Mouse (Mus musculus) embryonic facial prominence, embryonic 15.5 days (tissue): ENCODE measurements at regions not wholly inside any gene's neighbourhood (a gene's known extent, or its start where the extent isn't known, plus 50 kb on each side); places are given as distances from the start of the nearest gene placed in this dataset.
A peak's percentile ranks its signal among the peaks of the same experiment; 100 is the strongest.

Experiments used
- ATAC-seq: fragments of 200-750 bp; cut with Nextera tagmentation; 2 replicates; pipeline ENCODE4 v1.8.0; 2017; ENCODE audit warnings: low read depth, moderate TSS enrichment; ENCODE audit not compliant: insufficient number of reproducible peaks, low FRiP score, low TSS enrichment
- H3K27ac ChIP-seq: fragments of 300-500 bp; sonication (generic); replicated peaks from 2 replicates; pipeline ENCODE4 v1.5.1; 2015; ENCODE audit warnings: mild to moderate bottlenecking, inconsistent platforms
- H3K27me3 ChIP-seq: fragments of 300-500 bp; sonication (generic); 2 replicates; pipeline ENCODE4 v1.6.1; 2015; ENCODE audit warnings: inconsistent platforms
- H3K36me3 ChIP-seq: fragments of 300-500 bp; sonication (generic); 2 replicates; pipeline ENCODE4 v1.6.1; 2015; ENCODE audit warnings: mild to moderate bottlenecking, inconsistent platforms
- H3K4me1 ChIP-seq: fragments of 300-500 bp; sonication (generic); 2 replicates; pipeline ENCODE4 v1.6.1; 2015; ENCODE audit warnings: inconsistent platforms
- H3K4me2 ChIP-seq: fragments of 300-500 bp; sonication (generic); replicated peaks from 2 replicates; pipeline ENCODE4 v1.6.1; 2015; ENCODE audit warnings: mild to moderate bottlenecking, inconsistent platforms
- H3K4me3 ChIP-seq: fragments of 300-500 bp; sonication (generic); replicated peaks from 2 replicates; pipeline ENCODE4 v1.5.1; 2015; ENCODE audit warnings: mild to moderate bottlenecking, inconsistent platforms
- H3K9ac ChIP-seq: fragments of 300-500 bp; sonication (generic); 2 replicates; pipeline ENCODE4 v1.6.1; 2015; ENCODE audit warnings: inconsistent platforms
- H3K9me3 ChIP-seq: fragments of 300-500 bp; sonication (generic); replicated peaks from 2 replicates; pipeline ENCODE4 v1.6.1; 2016; ENCODE audit warnings: inconsistent platforms
- WGBS: fragments of 180-500 bp; shearing (Covaris S2); methylation state at CpG from one replicate; pipeline ENCODE4 v1.1.7; 2015; 5-methylcytosine and 5-hydroxymethylcytosine counted together

DNA sequence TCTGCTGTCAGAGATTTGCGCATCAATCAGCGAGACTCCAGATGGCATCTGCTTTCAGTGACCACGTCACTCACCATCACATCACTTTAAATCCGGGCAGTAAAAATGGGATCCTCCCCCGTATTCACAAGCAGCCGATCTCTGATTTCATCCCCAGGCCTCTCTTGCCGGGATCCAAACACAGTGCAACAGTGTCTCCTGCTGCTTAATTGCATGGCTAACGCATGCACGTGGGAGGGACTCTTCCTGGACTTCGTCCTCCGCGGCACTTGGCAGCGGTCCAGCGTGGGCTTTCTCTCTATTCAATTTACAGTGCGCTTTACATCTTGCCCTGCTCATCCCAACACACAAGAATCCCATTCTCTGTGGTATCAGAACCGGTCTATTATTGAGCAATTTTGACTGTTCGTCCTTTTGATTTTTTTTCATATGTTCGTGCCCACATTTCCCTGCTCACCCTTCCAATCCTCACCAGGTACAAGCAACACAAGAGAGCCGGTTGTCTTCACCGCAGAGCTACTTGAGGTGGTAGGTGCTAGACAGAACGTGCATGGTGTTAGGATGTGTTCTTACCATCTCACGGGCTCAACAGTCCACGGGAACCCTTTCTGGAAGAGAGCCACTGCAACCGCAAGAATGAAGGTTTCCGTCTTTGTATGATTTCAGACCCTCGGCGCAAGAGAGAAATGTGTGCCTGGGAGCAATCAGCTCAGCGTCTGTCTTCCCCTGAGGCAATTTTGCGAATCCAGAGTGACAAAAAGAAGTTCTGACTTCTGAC, 109.3 kb downstream of the Tbx4 start:
- H3K4me2 ChIP-seq, result peak overlapping the region; percentile 60
- H3K27me3 ChIP-seq, result peaks cover 5% of the 10 kb centered on the region
- no peak; the same call in none of the 2 replicates for ATAC-seq
- no peaks in the 10 kb centered on the region for H3K36me3 ChIP-seq
- H3K4me3 ChIP-seq, result peak overlapping the region; percentile 34
- H3K4me1 ChIP-seq, result peaks cover 23% of the 10 kb centered on the region
- H3K9me3 ChIP-seq, result no peaks in the 10 kb centered on the region
- 0 out of 2 replicates have a peak overlapping the region, but pooled peaks have one; percentile 6 for H3K9ac ChIP-seq
- no peak overlapping the region for H3K27ac ChIP-seq
- WGBS, result 14% methylated on average over 29 of the region's 29 CpGs

DNA sequence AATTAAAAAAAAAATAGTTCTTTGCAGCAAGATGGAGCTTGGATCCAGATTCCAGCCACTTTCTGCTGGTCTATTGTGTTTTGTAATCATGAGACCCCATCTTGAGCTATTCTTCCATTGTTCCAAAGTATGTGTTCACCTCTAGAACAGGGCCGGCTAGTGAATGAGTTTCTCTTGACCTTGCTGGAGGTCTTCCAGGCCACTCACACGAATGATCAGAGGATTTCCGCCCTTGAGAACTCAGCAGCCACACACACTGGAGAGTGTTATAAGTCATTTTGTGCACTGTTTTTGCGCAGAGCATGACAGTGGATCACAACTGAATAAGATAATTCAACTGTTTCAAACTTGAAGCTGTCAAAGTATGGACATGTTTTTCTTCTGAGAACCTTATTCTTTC, 110.5 kb downstream of the Tbx4 start:
- peaks cover 2% of the 10 kb centered on the region for H3K27me3 ChIP-seq
- no peak for ATAC-seq
- no peak overlapping the region for H3K4me2 ChIP-seq
- H3K27ac ChIP-seq, result no peak overlapping the region
- H3K4me3 ChIP-seq, result no peak overlapping the region
- H3K9me3 ChIP-seq, result no peaks in the 10 kb centered on the region
- 81% methylated on average over 4 of the region's 4 CpGs for WGBS
- H3K36me3 ChIP-seq, result no peaks in the 10 kb centered on the region
- no peak overlapping the region for H3K9ac ChIP-seq
- peaks cover 23% of the 10 kb centered on the region for H3K4me1 ChIP-seq

GRCm38 (mm10) chr11:86003341-86003740, 117.1 kb downstream of the Tbx4 start:
- Histone ChIP-seq H3K9ac (no peak overlapping the region), H3K4me2 (no peak overlapping the region), H3K36me3 (no peaks in the 10 kb centered on the region), H3K9me3 (no peaks in the 10 kb centered on the region), H3K27ac (no peak overlapping the region), H3K27me3 (no peaks in the 10 kb centered on the region), H3K4me3 (no peak overlapping the region), H3K4me1 (0 out of 2 replicates have a peak, but pooled peaks cover 4% of the 10 kb centered on the region)
- 85% methylated on average over 7 of the region's 7 CpGs for WGBS
- no peak for ATAC-seq

DNA sequence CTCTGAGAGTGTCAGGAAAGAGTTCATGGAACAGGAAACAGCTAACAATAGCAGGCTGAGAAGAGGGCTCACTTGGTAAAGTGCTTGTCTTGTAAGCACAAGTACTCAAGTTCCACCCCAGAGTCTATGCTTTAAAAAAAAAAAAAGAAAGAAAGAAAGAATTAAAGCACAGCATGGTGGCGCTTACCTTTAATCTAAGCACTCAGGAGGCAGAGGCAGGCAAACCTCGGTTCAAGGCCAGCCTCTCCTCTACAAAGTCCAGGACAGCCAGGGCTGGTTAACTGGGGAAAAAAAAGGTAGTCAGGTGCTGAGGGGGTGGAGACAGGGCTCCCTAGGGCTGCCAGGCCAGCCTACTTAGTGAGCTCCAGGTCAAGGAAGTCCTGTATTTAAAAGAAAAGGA, 119.1 kb downstream of the Tbx4 start:
- Histone ChIP-seq H3K4me2 (no peak overlapping the region), H3K27ac (no peak overlapping the region), H3K9me3 (no peaks in the 10 kb centered on the region), H3K4me1 (no peaks in the 10 kb centered on the region), H3K4me3 (no peak overlapping the region), H3K27me3 (no peaks in the 10 kb centered on the region), H3K9ac (no peak overlapping the region), H3K36me3 (no peaks in the 10 kb centered on the region)
- WGBS, result 82% methylated on average over 2 of the region's 2 CpGs
- ATAC-seq, result no peak

DNA sequence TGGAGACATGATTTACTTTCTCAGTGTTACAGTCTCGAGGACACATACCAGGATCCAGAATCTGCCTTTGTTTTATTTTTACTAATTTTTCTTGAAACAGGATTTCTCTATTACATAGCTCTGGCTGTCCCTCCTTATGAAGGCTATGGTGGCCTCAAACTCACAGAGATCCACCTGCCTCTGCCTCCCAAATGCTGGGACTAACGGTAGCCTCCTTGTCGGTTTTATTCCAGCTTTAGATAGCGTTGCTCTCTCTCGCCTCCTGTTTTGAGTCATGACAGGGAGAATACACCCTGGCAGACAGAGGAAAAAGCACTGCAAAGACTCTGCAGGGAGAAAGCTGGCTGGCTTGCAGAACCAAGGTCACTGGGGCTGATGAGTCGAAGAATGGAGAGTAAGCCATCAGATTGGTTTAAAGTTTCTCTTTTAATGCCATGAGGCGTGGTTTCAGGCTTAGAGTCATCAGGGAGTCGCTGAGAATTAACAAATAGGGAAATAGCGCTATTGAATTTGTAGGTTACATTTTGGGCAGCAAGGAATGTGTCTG, 119.8 kb downstream of the Tbx4 start:
- Histone ChIP-seq H3K4me2 (no peak overlapping the region), H3K27me3 (no peaks in the 10 kb centered on the region), H3K4me3 (no peak overlapping the region), H3K36me3 (no peaks in the 10 kb centered on the region), H3K27ac (no peak overlapping the region), H3K9me3 (no peaks in the 10 kb centered on the region), H3K9ac (no peak overlapping the region), H3K4me1 (no peaks in the 10 kb centered on the region)
- ATAC-seq, result no peak
- 84% methylated on average over 9 of the region's 9 CpGs for WGBS

DNA sequence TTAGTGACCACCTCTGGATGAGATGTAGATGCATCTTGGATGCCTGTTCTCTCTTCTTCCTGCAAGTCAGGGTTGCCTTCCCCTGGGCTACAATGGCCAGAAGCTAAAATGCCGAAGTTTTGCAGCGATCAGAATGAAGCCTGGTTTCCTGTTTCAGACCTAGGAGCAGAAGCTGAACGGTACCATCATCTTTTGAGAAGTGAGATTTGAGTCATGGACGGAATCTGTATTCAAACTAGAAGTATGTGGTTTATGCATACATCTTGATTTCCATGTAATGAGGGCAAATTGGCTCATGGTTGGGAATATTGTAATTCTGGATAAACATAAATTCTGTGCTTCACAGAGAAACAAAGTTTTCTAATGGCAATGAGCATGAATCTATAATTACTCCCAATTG, 120.6 kb downstream of the Tbx4 start:
- no peak for ATAC-seq
- no peaks in the 10 kb centered on the region for H3K9me3 ChIP-seq
- no peaks in the 10 kb centered on the region for H3K27me3 ChIP-seq
- 71% methylated on average over 4 of the region's 4 CpGs for WGBS
- no peak overlapping the region for H3K4me2 ChIP-seq
- no peak overlapping the region for H3K4me3 ChIP-seq
- no peak overlapping the region for H3K27ac ChIP-seq
- H3K36me3 ChIP-seq, result no peaks in the 10 kb centered on the region
- H3K9ac ChIP-seq, result no peak overlapping the region
- H3K4me1 ChIP-seq, result no peaks in the 10 kb centered on the region
